Mouse (Mus musculus) limb, embryonic 12.5 days (tissue): ENCODE data around the gene Nectin1. TPM values are rescaled to one million over a fixed set of nuclear protein-coding genes. Genes with fewer than 3 reads are reported as not detected.

Source experiments
- ATAC-seq: fragments of 200-750 bp; cut with Nextera tagmentation; 2 replicates; pipeline ENCODE4 v1.8.0; 2017; ENCODE audit warnings: low read depth, moderate TSS enrichment; ENCODE audit not compliant: insufficient number of reproducible peaks, insufficient read depth, low FRiP score, low TSS enrichment
- H3K27ac ChIP-seq: fragments of 300-500 bp; sonication (generic); 2 replicates; pipeline ENCODE4 v1.5.1; 2016; ENCODE audit warnings: mild to moderate bottlenecking, moderate library complexity
- H3K27me3 ChIP-seq: fragments of 300-500 bp; sonication (generic); 2 replicates; pipeline ENCODE4 v1.6.1; 2016; ENCODE audit warnings: mild to moderate bottlenecking, moderate library complexity
- H3K36me3 ChIP-seq: fragments of 300-500 bp; sonication (generic); 2 replicates; pipeline ENCODE4 v1.6.1; 2016; ENCODE audit warnings: mild to moderate bottlenecking, moderate library complexity
- H3K4me1 ChIP-seq: fragments of 300-500 bp; sonication (generic); replicated peaks from 2 replicates; pipeline ENCODE4 v1.6.1; 2016
- H3K4me2 ChIP-seq: fragments of 300-500 bp; sonication (generic); 2 replicates; pipeline ENCODE4 v1.6.1; 2016; ENCODE audit warnings: mild to moderate bottlenecking, moderate library complexity
- H3K4me3 ChIP-seq: fragments of 300-500 bp; sonication (generic); replicated peaks from 2 replicates; pipeline ENCODE4 v1.5.1; 2016; ENCODE audit warnings: mild to moderate bottlenecking
- H3K9ac ChIP-seq: fragments of 300-500 bp; sonication (generic); replicated peaks from 2 replicates; pipeline ENCODE4 v1.6.1; 2016; ENCODE audit warnings: mild to moderate bottlenecking, moderate library complexity
- H3K9me3 ChIP-seq: fragments of 300-500 bp; sonication (generic); 2 replicates; pipeline ENCODE4 v1.6.1; 2016; ENCODE audit warnings: mild to moderate bottlenecking, moderate library complexity
- WGBS: fragments of 180-500 bp; shearing (Covaris S2); methylation state at CpG from one replicate; pipeline ENCODE4 v1.1.7; 2016; 5-methylcytosine and 5-hydroxymethylcytosine counted together
- polyA plus RNA-seq: library from polyadenylated mRNA; unstranded; fragments of >200 nt; fragmentation: Nextera tagmentation; extraction: Ambion mirVana; gene quantifications from 2 replicates; pipeline ENCODE4 v1.2.1, GENCODE M21; 2016

The Nectin1 gene
- polyA plus RNA-seq, 1 experiment from 2014 or later: 5.5 TPM

- no peak overlapping the region for H3K9ac ChIP-seq
- WGBS: 64% methylated on average over 5 of the region's 5 CpGs
- ATAC-seq: no peak
- H3K36me3 ChIP-seq: no peaks in the 10 kb centered on the region
- no peak overlapping the region for H3K27ac ChIP-seq
- peaks cover 10% of the 10 kb centered on the region for H3K27me3 ChIP-seq
- H3K4me2 ChIP-seq: no peak overlapping the region
- H3K4me1 ChIP-seq: peaks cover 43% of the 10 kb centered on the region
- no peaks in the 10 kb centered on the region for H3K9me3 ChIP-seq
- H3K4me3 ChIP-seq: no peak overlapping the region
Measured at GRCm38 (mm10) chr9:43754083-43754482, 10.3 kb downstream of the Nectin1 start.

DNA sequence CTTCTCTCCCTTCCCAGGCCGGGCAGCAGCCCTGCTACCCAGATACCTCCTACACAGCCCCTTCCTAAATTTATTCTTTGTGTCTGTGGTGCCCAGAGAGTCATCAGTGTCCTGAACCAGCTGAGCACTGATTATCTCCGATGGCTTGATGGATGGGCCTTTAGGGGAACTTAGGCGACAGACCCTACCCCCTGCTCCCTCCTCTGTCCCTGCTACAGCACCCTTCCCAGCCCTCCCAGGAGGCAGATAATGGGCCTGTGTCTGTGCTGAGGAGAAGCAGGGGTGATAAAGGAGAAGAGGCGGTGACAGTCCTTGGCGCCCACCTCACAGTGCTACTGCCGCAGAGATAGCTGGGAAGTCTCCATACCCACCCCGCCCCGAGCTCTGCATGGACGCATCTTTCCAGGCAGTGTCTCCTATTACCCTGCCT is 11.0 kb downstream of the Nectin1 start:
- H3K4me2 ChIP-seq: no peak overlapping the region
- H3K27me3 ChIP-seq: peaks cover 6% of the 10 kb centered on the region
- no peaks in the 10 kb centered on the region for H3K36me3 ChIP-seq
- no peak overlapping the region for H3K27ac ChIP-seq
- H3K9ac ChIP-seq: no peak overlapping the region
- peaks cover 42% of the 10 kb centered on the region for H3K4me1 ChIP-seq
- H3K9me3 ChIP-seq: no peaks in the 10 kb centered on the region
- H3K4me3 ChIP-seq: no peak overlapping the region
- no peak for ATAC-seq
- WGBS: 38% methylated on average over 9 of the region's 9 CpGs

- no peaks in the 10 kb centered on the region for H3K9me3 ChIP-seq
- no peak overlapping the region for H3K9ac ChIP-seq
- H3K4me3 ChIP-seq: no peak overlapping the region
- 70% methylated on average over 4 of the region's 4 CpGs for WGBS
- peaks cover 42% of the 10 kb centered on the region for H3K4me1 ChIP-seq
- no peaks in the 10 kb centered on the region for H3K36me3 ChIP-seq
- H3K27me3 ChIP-seq: no peaks in the 10 kb centered on the region; the same call in 1 of the 2 replicates
- no peak for ATAC-seq
- H3K27ac ChIP-seq: no peak overlapping the region
- no peak overlapping the region for H3K4me2 ChIP-seq
Measured at GRCm38 (mm10) chr9:43755464-43755863, 11.7 kb downstream of the Nectin1 start.

GRCm38 (mm10) chr9:43755928-43756327 is 12.1 kb downstream of the Nectin1 start:
- WGBS: 80% methylated on average over 2 of the region's 2 CpGs
- Histone ChIP-seq H3K9me3 (no peaks in the 10 kb centered on the region), H3K4me1 (peaks cover 39% of the 10 kb centered on the region)

GRCm38 (mm10) chr9:43757225-43757624 is 13.4 kb downstream of the Nectin1 start:
- no peaks in the 10 kb centered on the region; the same call in 1 of the 2 replicates for H3K27me3 ChIP-seq
- H3K4me2 ChIP-seq: no peak overlapping the region
- WGBS: 61% methylated on average over 10 of the region's 10 CpGs
- H3K4me1 ChIP-seq: peaks cover 45% of the 10 kb centered on the region
- no peak overlapping the region for H3K9ac ChIP-seq
- H3K36me3 ChIP-seq: no peaks in the 10 kb centered on the region
- H3K27ac ChIP-seq: no peak overlapping the region
- no peaks in the 10 kb centered on the region for H3K9me3 ChIP-seq
- H3K4me3 ChIP-seq: no peak overlapping the region
- no peak for ATAC-seq

More at GRCm38 (mm10) chr9:43755928-43756327, 12.1 kb downstream of the Nectin1 start:
- Histone ChIP-seq H3K27me3 (no peaks in the 10 kb centered on the region; the same call in 1 of the 2 replicates), H3K36me3 (no peaks in the 10 kb centered on the region), H3K4me3 (no peak overlapping the region), H3K27ac (no peak overlapping the region), H3K9ac (no peak overlapping the region), H3K4me2 (no peak overlapping the region)
- no peak for ATAC-seq

- H3K4me1 ChIP-seq: peaks cover 45% of the 10 kb centered on the region
- 41% methylated on average over 5 of the region's 5 CpGs for WGBS
- H3K4me2 ChIP-seq: no peak overlapping the region
- H3K36me3 ChIP-seq: no peaks in the 10 kb centered on the region
- no peaks in the 10 kb centered on the region; the same call in 1 of the 2 replicates for H3K27me3 ChIP-seq
- no peak overlapping the region for H3K4me3 ChIP-seq
- ATAC-seq: no peak
- H3K9me3 ChIP-seq: no peaks in the 10 kb centered on the region
- no peak overlapping the region for H3K27ac ChIP-seq
- H3K9ac ChIP-seq: no peak overlapping the region
Measured at GRCm38 (mm10) chr9:43757972-43758965, 14.5 kb downstream of the Nectin1 start.

- no peaks in the 10 kb centered on the region for H3K36me3 ChIP-seq
- H3K4me3 ChIP-seq: no peak overlapping the region
- H3K4me1 ChIP-seq: peaks cover 41% of the 10 kb centered on the region
- ATAC-seq: no peak
- H3K27me3 ChIP-seq: no peaks in the 10 kb centered on the region
- H3K27ac ChIP-seq: no peak overlapping the region
- 88% methylated on average over 12 of the region's 12 CpGs for WGBS
- no peak overlapping the region for H3K9ac ChIP-seq
- H3K4me2 ChIP-seq: no peak overlapping the region
- peaks cover 4% of the 10 kb centered on the region; the same call in 1 of the 2 replicates for H3K9me3 ChIP-seq
Measured at GRCm38 (mm10) chr9:43760078-43760477, 16.3 kb downstream of the Nectin1 start.

DNA sequence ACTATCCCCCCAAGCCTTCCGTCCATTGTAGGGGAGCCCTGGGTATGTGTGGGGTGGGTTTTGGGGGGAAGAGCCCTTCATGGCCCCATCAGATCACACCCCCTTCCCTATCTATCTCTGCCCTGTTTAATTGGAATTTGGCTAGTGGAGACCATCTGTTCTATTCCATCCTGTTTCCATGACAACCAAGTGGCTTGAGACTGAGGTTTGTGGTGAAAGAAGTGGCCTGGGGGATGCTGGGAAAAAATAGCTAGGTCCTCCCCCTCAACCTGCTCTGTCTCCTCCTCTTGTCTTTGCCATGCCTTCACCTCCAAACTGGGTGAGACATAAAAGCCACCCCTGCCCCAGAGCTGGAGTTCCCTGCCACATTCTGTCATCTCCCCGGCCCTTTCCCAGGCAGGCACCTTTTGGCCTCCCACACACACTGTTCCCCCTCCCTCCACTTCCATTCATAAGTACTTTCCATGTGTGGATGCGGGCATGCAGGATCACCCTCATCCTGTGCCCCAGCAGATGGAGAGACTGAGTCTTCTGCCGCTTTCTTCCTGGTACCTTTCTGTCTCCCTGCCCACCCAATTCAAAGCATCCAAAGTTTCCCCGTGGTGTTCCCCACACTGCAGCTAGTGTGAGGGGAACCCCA is 17.5 kb downstream of the Nectin1 start:
- Histone ChIP-seq H3K27me3 (no peaks in the 10 kb centered on the region), H3K9me3 (peaks cover 4% of the 10 kb centered on the region; the same call in 1 of the 2 replicates), H3K4me1 (peaks cover 37% of the 10 kb centered on the region), H3K4me3 (no peak overlapping the region), H3K27ac (no peak overlapping the region), H3K4me2 (no peak overlapping the region), H3K9ac (no peak overlapping the region), H3K36me3 (no peaks in the 10 kb centered on the region)
- 68% methylated on average over 5 of the region's 5 CpGs for WGBS
- ATAC-seq: no peak

DNA sequence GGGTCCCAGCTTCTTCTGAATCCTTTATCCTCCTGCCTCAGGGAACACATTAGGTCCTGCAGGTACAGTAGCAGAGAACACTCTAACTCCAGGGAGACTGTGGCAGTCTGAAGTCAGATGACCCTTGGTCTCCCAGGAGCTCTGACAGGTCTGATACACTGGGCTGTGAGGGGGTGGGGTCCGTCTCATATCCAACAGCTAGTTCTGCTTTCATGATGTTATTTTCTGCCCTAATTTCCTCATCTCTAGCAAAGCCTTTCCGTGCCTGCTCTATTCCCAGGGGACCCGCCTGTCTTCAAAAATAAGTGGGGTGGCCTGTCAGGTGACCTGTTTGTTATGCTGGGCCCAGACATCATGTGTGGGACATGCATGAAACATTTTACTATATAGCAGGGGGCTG is 18.2 kb downstream of the Nectin1 start:
- no peak overlapping the region for H3K9ac ChIP-seq
- 78% methylated on average over 3 of the region's 3 CpGs for WGBS
- no peaks in the 10 kb centered on the region for H3K27me3 ChIP-seq
- no peak overlapping the region for H3K4me3 ChIP-seq
- H3K27ac ChIP-seq: no peak overlapping the region
- H3K4me1 ChIP-seq: peaks cover 31% of the 10 kb centered on the region
- no peak for ATAC-seq
- no peaks in the 10 kb centered on the region for H3K36me3 ChIP-seq
- peaks cover 4% of the 10 kb centered on the region; the same call in 1 of the 2 replicates for H3K9me3 ChIP-seq
- no peak overlapping the region for H3K4me2 ChIP-seq

DNA sequence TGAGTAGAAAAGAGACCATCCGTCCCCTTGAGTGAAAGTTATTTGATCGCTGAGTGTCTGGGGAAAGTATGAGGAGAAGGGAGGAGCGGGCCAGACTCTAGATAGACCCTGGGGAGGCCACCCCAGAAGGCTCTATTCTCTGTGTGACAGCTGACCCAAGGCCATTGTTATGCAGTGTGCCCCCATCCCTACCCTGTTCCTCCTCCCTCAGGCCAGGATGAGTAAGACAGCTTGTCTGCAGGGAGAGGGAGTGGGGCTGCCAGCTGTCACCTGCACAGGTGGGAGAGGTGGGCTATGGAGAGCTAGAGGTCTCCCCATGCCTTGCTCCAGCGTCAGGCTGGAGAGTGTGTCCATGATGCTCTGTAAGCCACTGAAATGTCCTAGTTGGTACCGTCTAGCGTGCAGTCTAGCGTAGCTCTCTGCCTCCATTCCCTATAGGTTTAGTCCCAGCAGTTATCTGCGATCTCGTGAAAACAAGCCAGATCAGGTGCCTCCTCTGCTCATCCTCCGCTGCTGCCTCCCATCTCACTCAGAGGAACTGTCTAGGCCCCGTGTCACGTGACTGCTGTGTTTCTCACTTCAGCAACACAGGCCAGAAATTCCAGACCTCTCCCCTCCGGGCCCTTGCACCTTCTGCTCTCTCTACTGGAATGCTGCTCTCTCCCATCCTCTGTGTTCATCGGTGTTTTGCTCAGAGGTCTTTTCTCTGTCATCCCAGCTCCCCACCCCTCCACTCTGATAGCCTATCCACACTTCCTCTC is 21.8 kb downstream of the Nectin1 start:
- ATAC-seq: no peak
- H3K36me3 ChIP-seq: no peaks in the 10 kb centered on the region
- no peak overlapping the region for H3K4me2 ChIP-seq
- WGBS: 75% methylated on average over 14 of the region's 14 CpGs
- peaks cover 23% of the 10 kb centered on the region for H3K4me1 ChIP-seq
- H3K9ac ChIP-seq: no peak overlapping the region
- H3K27ac ChIP-seq: no peak overlapping the region
- no peak overlapping the region for H3K4me3 ChIP-seq
- H3K27me3 ChIP-seq: no peaks in the 10 kb centered on the region
- peaks cover 4% of the 10 kb centered on the region; the same call in 1 of the 2 replicates for H3K9me3 ChIP-seq

- peaks cover 17% of the 10 kb centered on the region for H3K4me1 ChIP-seq
- H3K27ac ChIP-seq: no peak overlapping the region
- no peaks in the 10 kb centered on the region for H3K36me3 ChIP-seq
- WGBS: 3% methylated on average over 4 of the region's 4 CpGs
- no peak overlapping the region for H3K9ac ChIP-seq
- H3K4me3 ChIP-seq: no peak overlapping the region
- no peaks in the 10 kb centered on the region for H3K27me3 ChIP-seq
- peaks cover under 1% of the 10 kb centered on the region; the same call in 1 of the 2 replicates for H3K9me3 ChIP-seq
- H3K4me2 ChIP-seq: no peak overlapping the region
- no peak for ATAC-seq
Measured at GRCm38 (mm10) chr9:43768779-43769178, 25.0 kb downstream of the Nectin1 start.
